Mouse (Mus musculus): Measurements from ENCODE around the gene Flywch1.

DNA sequence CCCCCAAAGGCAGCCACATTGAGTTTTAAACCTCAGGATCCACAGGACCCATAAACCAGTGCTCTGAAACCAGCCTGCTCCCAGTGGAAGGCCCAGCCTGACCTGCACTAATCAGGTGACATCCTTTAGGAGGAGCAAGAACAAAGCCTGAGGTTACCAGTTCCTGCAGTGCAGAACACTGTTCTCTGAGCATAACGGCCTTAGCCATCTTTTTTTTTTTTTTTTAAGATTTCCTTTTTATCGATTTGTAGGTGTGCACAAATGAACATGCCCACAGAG is 19.6 kb upstream of the Flywch1 start:
- TF ChIP-seq POLR2A (IDR thresholded peaks at IDR 0.05; ENCODE audit: insufficient read depth, low read depth, low read length) (no peak), CTCF (IDR thresholded peaks at IDR 0.05; ENCODE audit: insufficient read depth, low read depth, low read length) (no peak)
